Mouse (Mus musculus) subcutaneous adipose tissue, adult 2 months (tissue): ENCODE results near the gene Gm6040. TPM values are rescaled to one million over a fixed set of nuclear protein-coding genes. Genes with fewer than 3 reads are reported as not detected.

ENCODE experiments used
- polyA plus RNA-seq: library from polyadenylated mRNA; depleted of rRNA; stranded (reverse); fragments of >200 nt; gene quantifications from 2 replicates; pipeline ENCODE4 v1.2.3, GENCODE M21; 2012; ENCODE audit warnings: low replicate concordance; rRNA removed

Gm6040 gene
- 0.21 TPM in 1 of 2 replicates, not detected in the other for polyA plus RNA-seq

GRCm38 (mm10) chr8:20921971-20922370 lies at the start of gene Gm6040:
Gm6040 (minus strand) TSS chr8:20922071.

GRCm38 (mm10) chr8:20944610-20945009 lies 22.7 kb upstream of the Gm6040 start, which contains the start of gene AY761185:
AY761185 (minus strand) TSS chr8:20944710.

GRCm38 (mm10) chr8:20902527-20902926 lies 19.3 kb downstream of the Gm6040 start, which contains the start of gene Gm15056:
Gm15056 (minus strand) TSS chr8:20902627.

GRCm38 (mm10) chr8:20892369-20892768 lies 29.5 kb downstream of the Gm6040 start, which contains the start of gene Defb33:
Defb33 (plus strand) TSS chr8:20892669.

Other genes starting within 250 kb of the Gm6040 start
- not detected in 2 replicates for gene Defb33, start 29.4 kb downstream of the Gm6040 start, polyA plus RNA-seq
- 0.29 TPM in 1 of 2 replicates, not detected in the other for gene Gm15056, start 19.4 kb downstream of the Gm6040 start, polyA plus RNA-seq
- 0.82 and 2.9 TPM in 2 replicates for gene AY761185, start 22.6 kb upstream of the Gm6040 start, polyA plus RNA-seq
- not detected in 2 replicates for gene Defa21, start 103.5 kb upstream of the Gm6040 start, polyA plus RNA-seq
- gene Defa23, start 133.0 kb upstream of the Gm6040 start, polyA plus RNA-seq: not detected in 2 replicates
- not detected in 2 replicates for gene Defa35, start 143.0 kb upstream of the Gm6040 start, polyA plus RNA-seq
- gene Defa25, start 162.4 kb upstream of the Gm6040 start, polyA plus RNA-seq: not detected in 2 replicates
- not detected in 2 replicates for gene Gm14851, start 174.0 kb upstream of the Gm6040 start, polyA plus RNA-seq
- not detected in 2 replicates for gene Defa30, start 212.6 kb upstream of the Gm6040 start, polyA plus RNA-seq
- not detected in 2 replicates for gene Defa22, start 240.2 kb upstream of the Gm6040 start, polyA plus RNA-seq